Mouse (Mus musculus) heart, adult 2 months (tissue): ENCODE measurements around the gene Ybx3.

Experiments
- CTCF ChIP-seq: fragments of 200-600 bp; IDR thresholded peaks from 2 replicates; pipeline ENCODE4 v1.8.1; 2022; ENCODE audit warnings: antibody characterized with exemption, mild to moderate bottlenecking, moderate library complexity
- EP300 ChIP-seq: fragments of 200-500 bp; IDR thresholded peaks from 2 replicates; pipeline ENCODE4 v1.6.1; 2011; ENCODE audit warnings: low read depth, low read length, control low read depth; ENCODE audit not compliant: insufficient read depth

DNA sequence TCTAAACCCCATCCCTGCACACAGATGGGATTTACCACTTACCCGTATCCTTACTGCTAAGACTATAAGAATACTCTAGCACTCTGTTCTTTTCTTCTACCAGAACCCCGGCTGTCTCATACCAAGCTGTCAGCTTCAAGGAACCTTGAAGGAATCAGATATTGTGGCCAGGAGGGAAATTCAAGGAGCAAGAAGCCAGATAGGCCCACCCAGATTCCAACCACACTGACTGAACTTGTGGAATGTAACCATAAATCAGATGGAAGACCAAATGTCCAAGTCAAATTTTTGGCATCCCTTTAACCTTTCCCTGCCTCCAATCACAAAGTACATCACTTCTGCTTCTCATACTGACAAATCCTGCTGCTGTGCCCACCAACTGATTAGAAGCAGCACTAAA lies 41.2 kb downstream of the Ybx3 start:
- TF ChIP-seq CTCF (no peak), EP300 (no peak)
